Mouse (Mus musculus): ENCODE results near the gene Spats2.

Gene Spats2

DNA sequence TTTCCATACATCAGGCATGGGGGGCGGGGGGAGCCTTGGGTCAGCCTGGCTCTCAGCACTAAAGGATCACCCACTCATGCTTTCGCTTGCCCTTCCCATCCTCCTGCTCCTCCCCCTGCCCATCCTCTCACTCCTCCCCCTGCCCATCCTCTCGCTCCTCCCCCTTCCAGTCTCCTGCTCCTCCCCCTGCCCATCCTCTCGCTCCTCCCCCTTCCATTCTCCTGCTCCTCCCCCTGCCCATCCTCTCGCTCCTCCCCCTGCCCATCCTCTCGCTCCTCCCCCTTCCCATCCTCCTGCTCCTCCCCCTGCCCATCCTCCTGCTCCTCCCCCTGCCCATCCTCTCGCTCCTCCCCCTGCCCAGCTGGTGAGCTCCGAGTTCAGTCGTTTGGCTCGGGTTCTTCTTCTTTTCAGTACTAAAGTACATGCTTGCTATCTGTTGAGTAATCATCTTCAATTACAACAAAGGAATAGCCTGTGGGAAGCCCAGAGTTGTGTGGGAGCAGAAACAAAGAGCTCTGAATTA is 134.1 kb downstream of the Spats2 start:
- peak; percentile 93 for DNase-seq (ENCODE audit: low read depth)

DNA sequence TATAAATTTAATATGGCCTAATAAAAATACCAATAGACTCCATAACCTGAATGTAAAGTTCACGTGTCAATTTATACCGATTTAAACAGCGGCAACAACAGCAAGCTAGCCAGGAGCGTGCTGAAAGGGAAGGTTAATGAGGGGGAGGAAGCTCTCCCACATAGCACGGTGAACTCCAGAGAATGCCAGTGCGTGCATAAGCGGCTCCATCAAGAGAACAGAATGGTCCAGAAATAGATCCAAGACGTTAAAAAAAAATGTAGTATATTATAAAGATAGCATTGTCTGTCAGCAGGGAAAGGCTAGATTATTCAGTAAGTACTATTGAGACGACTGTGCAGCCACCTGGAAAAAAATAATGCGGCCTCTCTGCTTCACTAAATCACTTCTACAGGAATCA is 137.0 kb downstream of the Spats2 start:
- DNase-seq (ENCODE audit: low read depth): no peak

All from NIH3T3 (cell line).